Mouse (Mus musculus): Measurements from ENCODE around the gene Tbx15.

GRCm38 (mm10) chr3:99291386-99291785 lies 51.2 kb downstream of the Tbx15 start:
- TF ChIP-seq CTCF (IDR thresholded peaks at IDR 0.05; ENCODE audit: low read depth) (no peak), EP300 (IDR thresholded peaks at IDR 0.05; ENCODE audit: low read depth) (no peak)

Data from liver, postnatal 0 days (tissue).